Mouse (Mus musculus) liver, embryonic 14 days (tissue): ENCODE data around the gene Slc15a2. TPM values are rescaled to one million over a fixed set of nuclear protein-coding genes. Genes with fewer than 3 reads are reported as not detected.

ENCODE experiments used
- polyA plus RNA-seq: library from polyadenylated mRNA; depleted of rRNA; stranded (reverse); fragments of >200 nt; gene quantifications from 2 replicates; pipeline ENCODE4 v1.2.3, GENCODE M21; 2012; rRNA removed

Slc15a2 gene
- polyA plus RNA-seq, result 2.0 and 3.6 TPM in 2 replicates

DNA sequence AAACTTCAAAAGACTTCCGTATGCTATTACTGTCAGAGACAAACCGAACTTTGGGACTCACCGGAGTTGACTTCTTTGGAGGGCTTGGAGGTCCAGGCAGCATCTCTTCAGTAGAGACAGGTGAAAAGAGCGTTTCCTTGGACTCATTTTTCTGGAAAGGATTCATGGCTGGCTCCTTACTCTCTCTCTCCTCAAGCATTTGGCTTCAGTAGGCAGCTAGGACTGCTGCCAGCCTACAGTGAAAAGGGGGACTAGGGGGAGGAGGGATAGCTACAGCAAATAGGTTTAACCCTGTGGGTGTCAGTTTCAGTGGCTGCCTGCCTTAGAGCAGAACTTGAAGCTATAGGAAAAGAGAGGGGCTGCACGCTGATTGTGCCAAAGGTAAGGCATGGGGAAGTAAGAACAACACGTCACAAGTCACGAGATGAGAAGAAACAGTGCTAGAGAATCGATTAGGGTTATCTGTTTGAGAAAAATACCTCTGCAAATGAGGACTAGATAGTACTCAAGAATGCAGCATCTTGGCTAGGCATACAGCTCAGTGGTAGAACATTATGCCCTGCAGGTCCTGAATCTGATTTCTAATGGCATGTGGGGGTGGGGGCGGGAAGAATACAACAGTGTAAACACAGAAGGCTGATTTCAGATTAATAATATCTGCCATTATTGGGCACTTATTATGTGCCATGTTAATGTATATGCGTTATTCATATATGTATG is at the start of gene Slc15a2:
TSS of gene Slc15a2 (minus strand) at position 369 of the 720 bp plus-strand sequence.

GRCm38 (mm10) chr16:36828054-36828786 is 43.5 kb upstream of the Slc15a2 start, which contains the start of gene Iqcb1:
Gene Iqcb1, plus strand, starts transcription at chr16:36828385.

Other genes starting within 250 kb of the Slc15a2 start
- gene Casr, start 222.8 kb downstream of the Slc15a2 start, polyA plus RNA-seq, result not detected in 2 replicates
- gene Cd86, start 118.9 kb downstream of the Slc15a2 start, polyA plus RNA-seq, result 4.4 and 5.2 TPM in 2 replicates
- 0.02 and 0.05 TPM in 2 replicates for gene Ildr1, start 91.0 kb downstream of the Slc15a2 start, polyA plus RNA-seq
- 4.2 and 4.5 TPM in 2 replicates for gene Iqcb1, start 43.4 kb upstream of the Slc15a2 start, polyA plus RNA-seq
- 0.17 and 0.30 TPM in 2 replicates for gene Eaf2, start 90.0 kb upstream of the Slc15a2 start, polyA plus RNA-seq
- gene Golgb1, start 90.2 kb upstream of the Slc15a2 start, polyA plus RNA-seq, result 10.6 and 12.8 TPM in 2 replicates
- 12.0 and 14.1 TPM in 2 replicates for gene Hcls1, start 150.0 kb upstream of the Slc15a2 start, polyA plus RNA-seq
- gene Fbxo40, start 205.5 kb upstream of the Slc15a2 start, polyA plus RNA-seq, result 0.02 TPM in 2 replicates
- 9.9 and 10.5 TPM in 2 replicates for gene Polq, start 226.8 kb upstream of the Slc15a2 start, polyA plus RNA-seq